ENCODE assay signal across 8 mouse cellular contexts in the genomic region with DNA sequence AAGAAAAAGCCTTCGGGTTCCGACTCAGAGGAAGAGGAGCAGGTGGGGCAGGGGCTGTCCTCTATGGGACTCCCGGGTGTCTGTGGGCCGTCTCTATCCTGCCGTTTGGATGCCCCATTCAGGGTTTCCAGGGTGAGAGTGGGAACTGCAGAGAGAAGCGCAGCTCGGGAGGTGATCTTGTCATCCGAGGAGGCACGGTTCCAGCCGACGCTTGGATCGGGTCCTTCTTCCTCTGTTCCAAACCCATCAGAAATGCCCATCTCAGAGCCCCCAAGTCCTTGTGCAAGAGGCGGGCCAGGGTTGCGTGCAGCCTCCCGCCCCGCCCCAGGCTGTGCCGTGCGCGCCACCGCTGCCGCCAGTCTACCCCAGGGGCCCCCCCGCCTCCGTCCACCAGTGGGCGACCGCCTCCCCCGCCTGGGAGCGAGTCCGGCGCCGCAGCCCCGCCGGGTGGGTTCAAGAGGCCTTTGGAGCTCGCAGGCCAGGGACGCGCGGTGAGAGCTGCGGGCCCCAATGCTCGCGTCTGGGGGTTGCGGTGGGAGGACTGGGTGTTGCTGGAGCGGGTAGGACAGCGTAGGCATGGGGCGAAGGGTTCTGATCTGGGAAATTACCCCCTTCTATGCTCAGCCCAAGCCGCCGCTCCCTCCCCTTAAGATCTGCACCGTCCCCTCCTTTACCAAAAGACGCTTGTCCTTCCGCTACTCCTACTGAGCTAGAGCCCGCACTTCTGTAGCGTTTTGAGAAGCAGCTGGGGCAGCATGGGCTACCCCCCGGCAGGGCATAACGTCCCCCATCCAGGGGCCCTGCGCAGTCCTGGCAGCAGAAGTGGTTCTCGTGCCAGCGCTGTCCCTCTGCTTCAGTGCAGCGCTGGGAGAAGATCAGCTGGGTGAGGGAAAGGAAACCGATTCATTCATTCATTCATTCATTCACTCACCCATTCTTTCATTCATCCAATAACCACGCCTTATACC. TPM values are rescaled to one million over a fixed set of nuclear protein-coding genes. Genes with fewer than 3 reads are reported as not detected.
A peak's percentile ranks its signal among the peaks of the same experiment; 100 is the strongest.
DNase-seq lines count a peak whose midpoint lies in the region; ATAC-seq lines count a peak whose summit lies in the region.

A gene (plus strand): TSS at position 423 of the 968 bp plus-strand sequence.

- DNase-seq in cerebellum, postnatal 25 days = peak; percentile 83 to 90
- DNase-seq in gastrocnemius, adult 18-20 months (ENCODE audit: low spot score) = peak; percentile 45
- DNase-seq in hindbrain, embryonic 14.5 days (ENCODE audit: low spot score) = peak; percentile 60
- peak; percentile 63 to 77 for DNase-seq in left cerebral cortex, adult 8-10 months (ENCODE audit: low spot score in 2 of 2)
- DNase-seq in right cerebral cortex, adult 18-20 months = peak; percentile 85
- peak; percentile 57 for DNase-seq in urinary bladder, postnatal 14 days (ENCODE audit: low spot score)

- 1% methylated on average over 52 of the region's 58 CpGs for WGBS in hindbrain, embryonic 14.5 days
- 4% methylated on average over 46 of the region's 58 CpGs for WGBS in macrophage (ENCODE audit: missing documents)

- no peaks in the 10 kb centered on the region for H3K27me3 ChIP-seq in hindbrain, embryonic 14.5 days (ENCODE audit: control insufficient read depth, insufficient read depth, low read length)

- ATAC-seq in activated CD4-positive, CD25-positive, alpha-beta regulatory T cell, adult 4 months = peak; percentile 24
- ATAC-seq in hindbrain, embryonic 14.5 days (ENCODE audit: low FRiP score) = peak; percentile 69

- H3K9ac ChIP-seq in hindbrain, embryonic 14.5 days = peak within 1 kb of the TSS; percentile 83

- H3K27ac ChIP-seq in hindbrain, embryonic 14.5 days = peak within 1 kb of the TSS; percentile 85
- H3K27ac ChIP-seq in macrophage = peak within 1 kb of the TSS; percentile 65

- H3K9me3 ChIP-seq in hindbrain, embryonic 14.5 days (ENCODE audit: control insufficient read depth, low read length) = no peaks in the 10 kb centered on the region

- H3K4me3 ChIP-seq in hindbrain, embryonic 14.5 days (replicated peaks; ENCODE audit: low read length) = peak within 1 kb of the TSS; percentile 64
- H3K4me3 ChIP-seq in macrophage (ENCODE audit: inconsistent target) = peak within 1 kb of the TSS; percentile 87

- peak within 1 kb of the TSS; percentile 93 for H3K4me2 ChIP-seq in hindbrain, embryonic 14.5 days (replicated peaks)

- peaks cover 11% of the 10 kb centered on the region; the same call in 1 of the 2 replicates for H3K79me2 ChIP-seq in macrophage (ENCODE audit: inconsistent target)

- peaks cover 22% of the 10 kb centered on the region for H3K36me3 ChIP-seq in hindbrain, embryonic 14.5 days (replicated peaks; ENCODE audit: control insufficient read depth, insufficient read depth)
- no peaks in the 10 kb centered on the region; the same call in 1 of the 2 replicates for H3K36me3 ChIP-seq in macrophage (ENCODE audit: inconsistent target)

- H3K4me1 ChIP-seq in hindbrain, embryonic 14.5 days (replicated peaks; ENCODE audit: control insufficient read depth, insufficient read depth, low read length) = peaks cover 16% of the 10 kb centered on the region

RNA-seq across cellular contexts. Expression of the gene that starts here (rescaled TPM):
- not detected for polyA plus RNA-seq in activated CD4-positive, CD25-positive, alpha-beta regulatory T cell, adult 4 months (2017; shearing (Covaris generic))
- 1 to 10 TPM; 6.8 to 7.2 TPM for total RNA-seq in gastrocnemius, adult 18-20 months (2021)
- 42.3 and 44.4 TPM in 2 replicates for polyA plus RNA-seq in hindbrain, embryonic 14.5 days (2014; fragmentation: Nextera tagmentation; extraction: Ambion mirVana)
- total RNA-seq in left cerebral cortex, adult 8-10 months (2022) = 10 to 100 TPM; 27.3 to 37.3 (median 33.4) TPM
- 10 to 100 TPM in 1 of 26 experiments, 1 to 10 TPM in 14, under 1 TPM in 3, not detected in 8; 0.37 to 10.7 (median 2.6) TPM for total RNA-seq in macrophage (2018; cell fraction: chromatin; rRNA removed)
- total RNA-seq in macrophage (2018; cell fraction: cytosol; rRNA removed) = 1 to 10 TPM in 7 of 26 experiments, under 1 TPM in 19; 0.08 to 2.0 (median 0.51) TPM
- total RNA-seq in macrophage (2018; cell fraction: nucleus; rRNA removed) = 1 to 10 TPM in 15 of 26 experiments, under 1 TPM in 4, not detected in 7; 0.22 to 6.4 (median 1.9) TPM
- 0.65 to 1.3 TPM (median 0.73 TPM) in 3 replicates for polyA plus RNA-seq in macrophage (2018)

Comparison
In these comparisons a context has a peak if more than half of its experiments do, and no peak if none do; other contexts are left out.
1. Peak in every context shown above with its lines: DNase-seq, ATAC-seq, H3K4me3 ChIP-seq and H3K27ac ChIP-seq.
2. RNA of the gene that starts here (polyA plus RNA-seq): 42.3 to 44.4 TPM in hindbrain, embryonic 14.5 days; 0.65 to 1.3 TPM in macrophage and not detected in activated CD4-positive, CD25-positive, alpha-beta regulatory T cell, adult 4 months; every median in the first group is over 10 times any median in the second.
3. Peak in ATAC-seq in activated CD4-positive, CD25-positive, alpha-beta regulatory T cell, adult 4 months; RNA of the gene not detected or under 1 TPM.